Mouse (Mus musculus): ENCODE measurements at regions not wholly inside any gene's neighbourhood (a gene's known extent, or its start where the extent isn't known, plus 50 kb on each side); places are given as distances from the start of the nearest gene placed in this dataset.

DNA sequence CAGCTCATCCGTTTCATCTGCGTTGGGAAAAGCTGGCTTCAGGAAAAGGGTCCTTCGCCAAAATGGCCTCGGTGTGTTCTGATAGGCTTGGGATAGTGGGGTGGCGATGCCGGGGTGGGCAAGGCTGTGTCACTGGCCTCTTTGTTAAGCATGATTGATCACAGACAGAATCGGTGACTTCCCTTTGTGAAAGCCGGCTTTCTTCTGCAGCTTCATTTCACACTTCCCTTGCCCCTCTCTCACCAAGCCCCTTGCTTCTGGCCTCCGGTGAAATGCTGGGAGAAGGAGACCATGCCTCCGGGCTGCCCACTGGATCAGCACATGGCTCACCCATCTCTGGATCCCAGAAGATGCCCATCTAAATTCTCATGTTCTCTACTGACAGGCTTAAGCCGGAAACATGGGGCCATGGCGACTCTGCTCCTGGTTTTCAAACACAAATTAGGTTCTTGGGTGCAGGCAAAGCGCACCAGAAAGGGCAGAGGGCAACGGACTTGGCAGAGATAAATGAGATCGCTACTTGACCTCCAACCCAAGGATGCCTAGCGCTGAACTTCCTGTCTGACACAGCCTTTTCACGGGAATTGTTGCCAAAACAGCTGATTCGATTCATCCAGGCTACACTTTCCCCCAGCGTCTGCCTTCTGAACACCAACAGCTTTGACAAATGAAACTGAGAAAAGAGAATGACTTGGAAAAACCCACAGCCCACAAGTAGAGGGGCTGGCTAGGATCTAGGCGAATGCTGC lies 392.7 kb upstream of the Spred2 start:
- Histone ChIP-seq H3K27ac (no peak overlapping the region), H3K4me3 (no peak overlapping the region)
- intact Hi-C loops (cut with DNase I): no loop called here
- TF ChIP-seq CTCF (IDR thresholded peaks at IDR 0.05): no peak
- no peak for DNase-seq (ENCODE audit: extremely low spot score in 1 of 2, low spot score in 2 of 2)

DNA sequence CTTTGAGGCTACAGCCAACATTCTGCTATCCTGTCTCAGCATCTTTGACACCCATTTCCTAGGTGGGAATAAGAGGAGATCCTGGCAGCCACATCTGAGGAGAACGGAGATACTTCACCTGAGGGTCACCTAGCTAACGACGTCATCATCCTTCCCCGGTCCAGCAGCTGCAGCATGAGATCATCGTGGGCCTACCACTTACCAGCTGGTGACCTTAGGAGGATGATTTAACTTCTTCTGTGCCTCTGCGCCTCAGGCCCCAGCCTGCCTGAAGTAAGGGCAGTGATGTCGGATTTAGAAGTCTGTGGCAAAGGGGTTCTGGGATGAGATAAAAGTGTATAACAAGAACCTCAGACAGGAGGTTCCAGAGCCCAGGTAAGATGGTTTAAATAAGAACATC lies 391.3 kb upstream of the Spred2 start:
- intact Hi-C loops (cut with DNase I): no loop called here
- TF ChIP-seq CTCF (IDR thresholded peaks at IDR 0.05): no peak
- DNase-seq (ENCODE audit: extremely low spot score in 1 of 2, low spot score in 2 of 2): no peak
- H3K4me3 ChIP-seq: no peak overlapping the region
- H3K27ac ChIP-seq: no peak overlapping the region

DNA sequence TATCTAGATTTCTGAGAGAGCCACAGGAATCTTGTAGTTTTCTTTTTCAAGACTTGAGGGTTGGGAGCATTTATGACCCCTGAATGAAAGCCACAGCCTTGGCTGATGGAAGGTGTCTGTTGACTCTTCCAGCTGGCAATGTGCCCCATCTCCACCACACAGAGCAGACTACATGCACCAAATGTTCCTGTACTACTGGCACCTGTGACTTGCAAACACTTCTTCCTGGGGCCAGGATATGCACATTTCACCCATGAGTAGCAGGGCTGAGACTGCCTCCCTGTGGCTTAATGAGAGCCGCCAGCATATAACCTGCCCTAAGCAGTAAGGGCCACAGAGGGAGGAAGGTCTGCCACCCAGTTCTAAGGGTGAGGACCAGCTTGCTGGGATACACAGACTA lies 390.5 kb upstream of the Spred2 start:
- no peak overlapping the region for H3K27ac ChIP-seq
- no peak; the same call in 1 of the 2 replicates for TF ChIP-seq CTCF (IDR thresholded peaks at IDR 0.05)
- intact Hi-C loops (cut with DNase I): no loop called here
- DNase-seq (ENCODE audit: extremely low spot score in 1 of 2, low spot score in 2 of 2): no peak
- no peak overlapping the region for H3K4me3 ChIP-seq

DNA sequence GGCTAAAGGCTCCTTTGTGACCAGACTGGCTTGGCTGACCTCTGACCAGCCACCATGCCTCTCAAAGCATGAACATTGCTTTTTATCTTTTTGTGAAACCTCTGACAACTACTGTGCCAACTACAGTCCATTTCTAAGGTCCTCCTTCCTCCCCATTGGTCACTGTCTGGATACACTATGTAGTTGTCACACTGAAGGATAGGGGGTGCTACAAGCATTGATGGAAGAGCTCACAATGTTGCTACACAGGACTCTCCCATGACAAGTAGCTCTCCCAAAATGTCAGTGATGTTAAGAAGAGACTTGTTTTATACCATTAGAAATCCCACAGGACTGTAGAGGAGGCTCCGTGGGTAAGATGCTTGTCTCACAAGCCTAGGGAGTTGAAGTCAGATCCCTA lies 389.0 kb upstream of the Spred2 start:
- Histone ChIP-seq H3K4me3 (no peak overlapping the region), H3K27ac (no peak overlapping the region)
- TF ChIP-seq CTCF (IDR thresholded peaks at IDR 0.05): peak; percentile 2; the same call in 1 of the 2 replicates
- intact Hi-C loops (cut with DNase I): no loop called here
- DNase-seq (ENCODE audit: extremely low spot score in 1 of 2, low spot score in 2 of 2): no peak

DNA sequence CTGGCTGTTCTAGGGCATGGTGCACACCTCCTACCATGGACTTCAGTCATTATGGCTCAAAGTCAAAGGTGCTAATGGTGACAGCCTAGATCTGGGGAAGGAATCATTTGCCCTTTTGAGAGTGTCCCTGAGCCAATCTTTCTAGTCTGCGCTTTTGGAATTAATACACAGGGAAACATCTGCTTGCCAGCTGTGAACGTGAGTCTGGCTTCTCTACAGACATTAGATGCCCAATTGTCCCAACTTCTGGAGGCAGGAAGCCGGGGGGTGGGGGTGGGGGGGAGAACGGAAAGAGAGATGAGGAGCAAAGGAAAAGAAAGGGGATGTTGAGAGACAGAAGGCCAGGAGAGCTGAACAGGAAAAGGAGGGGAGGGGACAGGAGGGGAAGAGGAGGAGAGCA lies 377.9 kb upstream of the Spred2 start:
- TF ChIP-seq CTCF (IDR thresholded peaks at IDR 0.05): no peak
- DNase-seq (ENCODE audit: extremely low spot score in 1 of 2, low spot score in 2 of 2): no peak
- Histone ChIP-seq H3K27ac (no peak overlapping the region), H3K4me3 (no peak overlapping the region)
- intact Hi-C loops (cut with DNase I): no loop called here

DNA sequence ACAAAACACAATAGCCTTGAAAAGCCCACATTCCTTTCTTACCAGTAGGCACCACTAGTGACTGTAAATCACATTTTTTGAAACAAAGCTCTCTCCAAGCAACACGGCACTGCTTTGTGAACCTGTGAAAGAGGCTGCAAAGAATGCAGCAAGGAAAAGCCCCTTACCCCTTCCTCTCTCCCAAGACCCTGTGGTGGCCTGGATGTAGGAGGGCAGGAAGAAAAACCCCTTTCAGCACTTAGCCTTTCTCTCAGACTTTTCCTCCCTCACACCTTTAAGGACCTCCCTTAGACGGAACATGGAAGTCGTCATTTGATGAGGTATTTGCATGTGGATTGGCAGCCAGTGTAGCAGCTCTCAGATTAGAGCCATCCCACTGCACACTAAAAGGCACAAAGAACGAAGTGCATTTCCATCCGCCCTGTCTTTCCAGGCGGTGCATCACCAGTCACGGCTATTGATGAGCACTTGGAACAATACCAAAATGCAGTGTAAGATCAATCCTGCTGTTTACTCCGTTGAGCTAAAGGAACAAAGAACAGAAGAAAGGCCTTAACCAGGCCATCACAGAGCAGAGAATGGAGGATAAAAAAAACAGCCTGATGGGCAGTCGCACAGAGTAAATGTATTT lies 369.7 kb upstream of the Spred2 start:
- no peak for DNase-seq (ENCODE audit: extremely low spot score in 1 of 2, low spot score in 2 of 2)
- TF ChIP-seq CTCF (IDR thresholded peaks at IDR 0.05): no peak
- intact Hi-C loops (cut with DNase I): no loop called here
- H3K27ac ChIP-seq: no peak overlapping the region
- no peak overlapping the region for H3K4me3 ChIP-seq

DNA sequence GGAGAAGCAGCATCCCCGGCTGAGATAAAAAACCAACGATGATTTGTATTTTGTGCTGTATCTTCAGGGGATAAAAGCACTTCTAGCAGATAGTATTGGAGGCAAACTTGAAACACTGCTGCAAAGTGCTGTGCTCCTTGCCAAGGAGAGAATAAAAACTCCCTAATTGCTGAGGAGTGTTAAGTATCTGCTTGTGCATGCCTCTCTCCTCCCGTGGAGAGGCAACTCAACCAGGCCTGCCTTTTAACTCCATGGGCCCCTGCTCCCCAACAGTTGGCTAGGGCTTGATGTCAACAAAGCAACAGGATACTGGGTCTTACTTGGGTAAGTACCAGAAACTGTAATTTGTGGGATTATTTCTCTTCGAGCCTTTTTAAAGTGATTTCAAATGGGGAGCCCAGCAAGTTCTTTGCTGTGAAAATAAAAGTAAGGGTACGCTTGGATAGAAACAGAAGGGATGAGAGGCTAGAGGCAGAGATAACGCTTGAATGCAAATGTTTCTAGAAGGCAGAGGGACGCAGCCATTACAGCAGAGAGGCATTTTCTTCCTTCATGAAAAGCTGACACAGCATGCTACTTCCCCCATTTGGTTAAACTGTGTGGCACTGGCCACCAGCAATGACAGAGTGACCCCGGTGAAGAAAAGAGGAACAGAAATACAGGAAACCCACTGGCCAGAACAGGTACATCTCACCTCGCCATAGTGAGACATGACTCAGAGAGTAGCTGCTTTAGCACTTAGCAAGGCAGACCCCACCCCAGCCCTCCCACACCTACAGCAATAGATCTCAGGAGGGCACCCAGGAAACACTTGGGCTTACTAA lies 369.0 kb upstream of the Spred2 start:
- no peak for DNase-seq (ENCODE audit: extremely low spot score in 1 of 2, low spot score in 2 of 2)
- intact Hi-C loops (cut with DNase I): no loop called here
- Histone ChIP-seq H3K27ac (no peak overlapping the region), H3K4me3 (no peak overlapping the region)
- TF ChIP-seq CTCF (IDR thresholded peaks at IDR 0.05): no peak

DNA sequence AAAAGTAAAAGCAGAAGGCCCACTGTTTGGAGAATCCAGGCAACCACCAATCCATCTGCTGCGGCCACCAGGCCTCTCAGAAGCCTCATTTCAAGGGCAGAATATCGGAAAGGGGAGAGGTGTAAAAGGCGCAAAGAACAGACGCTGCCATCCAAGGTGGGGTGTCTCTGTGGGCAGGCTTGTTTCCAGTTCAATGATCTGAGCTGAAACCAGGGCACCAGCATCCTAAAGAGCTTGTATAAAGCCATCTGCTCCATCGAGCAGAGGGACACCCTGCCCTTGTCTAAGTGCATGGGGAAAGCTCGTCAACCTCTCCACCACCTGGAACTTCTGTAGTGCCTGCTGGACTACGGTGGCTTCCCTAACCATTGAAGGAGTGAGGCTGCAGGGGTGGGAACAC lies 363.7 kb upstream of the Spred2 start:
- DNase-seq (ENCODE audit: extremely low spot score in 1 of 2, low spot score in 2 of 2): no peak
- intact Hi-C loops (cut with DNase I): no loop called here
- no peak overlapping the region for H3K4me3 ChIP-seq

DNA sequence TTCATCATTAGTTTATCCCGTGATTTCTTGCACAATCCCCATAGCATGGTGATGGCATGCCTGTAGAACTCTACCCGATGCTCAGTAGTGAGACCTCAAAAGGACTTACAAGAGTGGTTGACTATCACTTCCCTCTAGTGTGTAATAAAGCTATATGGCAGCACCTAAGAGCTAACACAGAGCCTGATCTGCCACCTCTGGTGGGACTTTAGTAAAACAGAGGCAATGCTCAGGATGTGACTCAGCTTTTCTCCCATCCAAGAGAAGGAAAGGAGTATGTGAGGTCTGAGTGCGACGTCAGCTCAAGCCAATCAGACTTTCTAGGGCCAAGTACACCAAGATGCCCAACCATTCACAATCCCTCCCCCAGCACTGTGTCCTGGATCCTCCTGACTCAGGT lies 361.5 kb upstream of the Spred2 start:
- no peak overlapping the region for H3K27ac ChIP-seq
- no peak overlapping the region for H3K4me3 ChIP-seq
- intact Hi-C loops (cut with DNase I): no loop called here
- DNase-seq (ENCODE audit: extremely low spot score in 1 of 2, low spot score in 2 of 2): no peak
- no peak for TF ChIP-seq CTCF (IDR thresholded peaks at IDR 0.05)

More for the DNA sequence above, 363.7 kb upstream of the Spred2 start:
- no peak overlapping the region for H3K27ac ChIP-seq
- TF ChIP-seq CTCF (IDR thresholded peaks at IDR 0.05): no peak

DNA sequence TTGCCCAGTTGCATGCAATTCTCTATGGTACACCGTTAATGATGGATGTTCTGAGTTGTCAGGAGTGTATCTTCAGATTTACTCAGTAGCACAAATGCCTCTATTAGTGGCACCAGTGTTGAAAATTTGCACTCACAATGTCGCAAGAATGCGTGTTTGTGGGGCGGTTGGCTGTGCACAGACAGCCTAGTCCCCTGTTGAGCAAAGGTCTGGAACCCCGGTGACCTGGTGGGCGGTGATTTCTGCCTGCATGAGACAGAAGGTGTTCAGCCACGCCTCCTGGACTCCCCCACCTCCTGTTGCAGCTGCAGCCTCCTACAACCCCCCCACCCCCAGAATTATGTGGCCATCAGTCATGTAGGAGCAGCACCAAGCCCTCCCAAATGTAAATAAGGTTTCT lies 338.9 kb upstream of the Spred2 start:
- intact Hi-C loops (cut with DNase I): no loop called here
- DNase-seq (ENCODE audit: extremely low spot score in 1 of 2, low spot score in 2 of 2): no peak

DNA sequence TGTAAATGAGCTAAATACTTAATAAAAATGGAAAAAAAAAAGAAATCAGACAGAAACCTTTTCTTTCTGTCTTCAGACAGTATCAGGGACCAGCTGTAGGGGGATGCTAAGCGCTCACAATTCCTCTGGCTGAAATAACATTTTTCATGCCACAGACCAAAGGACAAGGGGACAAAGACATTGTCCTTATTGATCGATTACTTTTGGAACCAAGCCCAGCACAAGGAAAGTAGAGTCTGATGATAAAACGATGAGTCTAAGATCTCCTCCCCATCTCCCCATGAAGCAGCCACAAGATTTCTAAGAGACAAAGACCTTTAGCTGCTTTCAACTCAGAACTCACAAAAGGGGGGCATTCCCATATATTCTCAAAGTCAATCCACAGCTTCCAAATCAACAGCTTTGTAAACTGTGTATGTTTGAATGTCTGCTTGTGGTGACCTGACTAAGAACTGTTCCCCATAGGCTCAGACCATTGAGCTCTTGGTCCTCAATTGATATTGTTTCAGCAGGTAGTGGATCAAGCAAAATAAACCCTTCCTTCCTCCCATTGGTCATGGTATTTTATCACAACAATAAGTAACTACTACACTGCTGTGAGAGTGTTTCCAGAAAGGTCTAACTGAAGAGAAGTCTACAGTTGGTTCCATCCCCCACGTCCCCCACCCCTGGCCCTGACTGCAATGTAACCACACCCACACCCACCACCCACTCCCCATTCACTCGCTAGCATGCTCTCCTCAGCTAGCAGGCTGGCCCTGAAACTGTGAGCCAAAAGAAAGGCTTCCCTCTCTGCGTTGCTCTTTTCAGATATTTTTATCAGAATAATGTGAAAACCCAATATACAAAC lies 331.4 kb upstream of the Spred2 start:
- intact Hi-C loops (cut with DNase I): no loop called here
- DNase-seq (ENCODE audit: extremely low spot score in 1 of 2, low spot score in 2 of 2): no peak
- TF ChIP-seq CTCF (IDR thresholded peaks at IDR 0.05): no peak
- H3K4me3 ChIP-seq: no peak overlapping the region
- H3K27ac ChIP-seq: no peak overlapping the region

More for the DNA sequence above, 338.9 kb upstream of the Spred2 start:
- Histone ChIP-seq H3K4me3 (no peak overlapping the region), H3K27ac (no peak overlapping the region)
- TF ChIP-seq CTCF (IDR thresholded peaks at IDR 0.05): no peak
